Mouse (Mus musculus) kidney, embryonic 15.5 days (tissue): ENCODE measurements around the gene Prss16. TPM values are rescaled to one million over a fixed set of nuclear protein-coding genes. Genes with fewer than 3 reads are reported as not detected.
A peak's percentile ranks its signal among the peaks of the same experiment; 100 is the strongest.

ENCODE experiments used
- ATAC-seq: fragments of 200-750 bp; cut with Nextera tagmentation; replicated peaks from 2 replicates; pipeline ENCODE4 v1.8.0; 2017; ENCODE audit warnings: moderate TSS enrichment; ENCODE audit not compliant: low FRiP score
- H3K27ac ChIP-seq: fragments of 300-500 bp; sonication (generic); 2 replicates; pipeline ENCODE4 v1.5.1; 2015; ENCODE audit warnings: mild to moderate bottlenecking, inconsistent platforms
- H3K27me3 ChIP-seq: fragments of 300-500 bp; sonication (generic); 2 replicates; pipeline ENCODE4 v1.6.1; 2015; ENCODE audit warnings: inconsistent platforms
- H3K36me3 ChIP-seq: fragments of 300-500 bp; sonication (generic); 2 replicates; pipeline ENCODE4 v1.6.1; 2015; ENCODE audit warnings: inconsistent platforms
- H3K4me1 ChIP-seq: fragments of 300-500 bp; sonication (generic); 2 replicates; pipeline ENCODE4 v1.6.1; 2015; ENCODE audit warnings: inconsistent platforms
- H3K4me2 ChIP-seq: fragments of 300-500 bp; sonication (generic); 2 replicates; pipeline ENCODE4 v1.6.1; 2015; ENCODE audit warnings: moderate library complexity, mild to moderate bottlenecking, inconsistent platforms
- H3K4me3 ChIP-seq: fragments of 300-500 bp; sonication (generic); replicated peaks from 2 replicates; pipeline ENCODE4 v1.5.1; 2015; ENCODE audit warnings: mild to moderate bottlenecking, inconsistent platforms
- H3K9ac ChIP-seq: fragments of 300-500 bp; sonication (generic); 2 replicates; pipeline ENCODE4 v1.6.1; 2015; ENCODE audit warnings: mild to moderate bottlenecking, inconsistent platforms
- H3K9me3 ChIP-seq: fragments of 300-500 bp; sonication (generic); replicated peaks from 2 replicates; pipeline ENCODE4 v1.6.1; 2016; ENCODE audit warnings: inconsistent platforms
- WGBS: fragments of 180-500 bp; shearing (Covaris S2); methylation state at CpG from one replicate; pipeline ENCODE4 v1.1.7; 2015; ENCODE audit warnings: mixed read lengths; 5-methylcytosine and 5-hydroxymethylcytosine counted together
- polyA plus RNA-seq: library from polyadenylated mRNA; unstranded; fragments of >200 nt; fragmentation: Nextera tagmentation; extraction: Ambion mirVana; gene quantifications from 2 replicates; pipeline ENCODE4 v1.2.1, GENCODE M21; 2015

Gene Prss16
- polyA plus RNA-seq, 1 experiment from 2014 or later: 0.14 TPM

DNA sequence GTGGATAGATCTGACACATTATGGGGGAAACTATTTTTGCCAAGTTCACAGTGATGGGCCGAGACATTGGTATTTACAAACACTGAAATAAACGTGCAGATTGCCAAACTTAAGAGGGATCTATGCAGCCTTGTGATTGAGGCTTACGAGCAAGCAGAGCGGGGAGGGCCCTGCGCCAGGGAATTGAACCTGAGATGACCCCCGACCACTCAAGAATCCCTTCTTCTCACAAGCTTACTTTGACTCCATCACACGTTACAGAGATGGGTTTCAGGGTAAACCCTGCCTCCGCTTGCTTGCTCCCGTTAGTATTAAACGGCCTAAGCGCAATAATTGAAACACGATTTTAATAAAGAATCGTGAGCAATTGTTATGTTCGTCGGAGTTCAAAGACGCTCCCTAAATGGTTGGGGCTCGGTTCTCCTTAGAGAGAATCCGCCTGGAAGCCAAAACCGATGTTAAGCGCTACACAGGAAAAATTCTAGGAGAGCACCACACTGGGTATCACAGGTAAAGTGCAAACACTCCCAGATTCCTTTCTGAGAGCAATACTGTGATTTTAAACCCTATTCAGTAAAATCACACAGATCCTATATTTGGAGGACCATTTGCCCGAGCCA lies 12.2 kb downstream of the Prss16 start:
- H3K4me1 ChIP-seq: peaks cover 25% of the 10 kb centered on the region
- 2% methylated on average over 21 of the region's 21 CpGs for WGBS
- H3K27ac ChIP-seq: no peak overlapping the region
- H3K4me2 ChIP-seq: peak overlapping the region; percentile 62
- peaks cover 91% of the 10 kb centered on the region for H3K27me3 ChIP-seq
- no peaks in the 10 kb centered on the region for H3K9me3 ChIP-seq
- no peak overlapping the region for H3K9ac ChIP-seq
- no peaks in the 10 kb centered on the region for H3K36me3 ChIP-seq
- H3K4me3 ChIP-seq: peak overlapping the region; percentile 31
- no peak for ATAC-seq

DNA sequence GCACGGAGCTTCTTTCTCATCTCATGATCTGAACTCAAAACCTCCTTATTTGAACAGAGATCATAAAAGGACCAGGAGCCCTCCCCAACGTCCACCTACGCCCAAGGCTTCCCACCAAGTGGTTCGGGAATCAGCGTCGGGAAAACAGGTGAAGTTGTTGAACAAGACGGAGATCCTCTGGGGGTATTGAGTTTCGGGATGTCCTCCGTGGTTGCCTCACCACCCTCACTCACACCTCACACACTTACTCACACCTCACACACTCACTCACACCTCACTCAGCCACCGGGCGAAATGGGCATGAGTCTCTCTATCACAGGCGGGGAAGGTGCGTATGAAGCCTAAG lies 12.7 kb downstream of the Prss16 start:
- no peak overlapping the region for H3K9ac ChIP-seq
- no peaks in the 10 kb centered on the region for H3K36me3 ChIP-seq
- H3K4me1 ChIP-seq: peaks cover 25% of the 10 kb centered on the region
- H3K27me3 ChIP-seq: peaks cover 88% of the 10 kb centered on the region
- 1% methylated on average over 13 of the region's 13 CpGs for WGBS
- H3K4me2 ChIP-seq: peak overlapping the region; percentile 62
- H3K4me3 ChIP-seq: peak overlapping the region; percentile 31
- H3K9me3 ChIP-seq: no peaks in the 10 kb centered on the region
- no peak for ATAC-seq
- no peak overlapping the region for H3K27ac ChIP-seq

DNA sequence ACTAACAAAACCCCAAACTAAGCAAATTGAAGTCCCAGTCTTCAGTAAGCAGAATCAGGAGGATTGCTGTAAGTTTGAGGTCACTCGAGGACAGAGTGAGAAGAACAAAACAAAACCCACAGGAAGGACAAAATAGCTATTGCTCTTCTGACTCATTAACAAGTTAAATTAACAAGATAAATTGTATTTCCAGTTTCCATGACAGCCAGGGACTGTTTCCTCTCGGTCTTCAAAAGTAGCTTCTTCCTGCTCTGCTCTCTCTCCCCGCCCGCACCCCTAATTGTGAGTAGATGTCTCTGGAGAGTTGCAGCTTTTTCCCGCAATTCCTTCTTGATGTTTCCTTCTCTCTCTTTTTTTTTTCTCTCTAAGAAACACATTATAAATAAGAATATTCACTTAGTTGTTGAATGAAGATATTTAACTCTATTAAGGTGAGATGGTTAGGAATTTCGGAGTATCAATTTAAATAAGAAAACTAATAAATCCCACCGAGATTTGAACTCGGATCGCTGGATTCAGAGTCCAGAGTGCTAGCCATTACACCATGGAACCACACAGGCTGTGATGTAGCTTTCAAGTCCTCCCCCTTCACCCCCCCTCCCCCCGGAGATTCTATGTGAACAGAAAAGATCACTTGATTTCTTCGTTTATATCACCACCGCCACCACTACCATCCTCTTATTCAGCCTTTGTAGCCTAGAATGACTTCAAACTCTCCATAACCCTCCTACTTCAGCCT lies 13.3 kb downstream of the Prss16 start:
- H3K4me3 ChIP-seq: peak overlapping the region; percentile 41
- H3K4me2 ChIP-seq: peak overlapping the region; percentile 62
- no peak overlapping the region for H3K27ac ChIP-seq
- no peaks in the 10 kb centered on the region for H3K36me3 ChIP-seq
- no peak for ATAC-seq
- H3K27me3 ChIP-seq: peaks cover 88% of the 10 kb centered on the region
- no peak overlapping the region for H3K9ac ChIP-seq
- H3K9me3 ChIP-seq: no peaks in the 10 kb centered on the region
- peaks cover 25% of the 10 kb centered on the region for H3K4me1 ChIP-seq
- WGBS: 3% methylated on average over 12 of the region's 12 CpGs

DNA sequence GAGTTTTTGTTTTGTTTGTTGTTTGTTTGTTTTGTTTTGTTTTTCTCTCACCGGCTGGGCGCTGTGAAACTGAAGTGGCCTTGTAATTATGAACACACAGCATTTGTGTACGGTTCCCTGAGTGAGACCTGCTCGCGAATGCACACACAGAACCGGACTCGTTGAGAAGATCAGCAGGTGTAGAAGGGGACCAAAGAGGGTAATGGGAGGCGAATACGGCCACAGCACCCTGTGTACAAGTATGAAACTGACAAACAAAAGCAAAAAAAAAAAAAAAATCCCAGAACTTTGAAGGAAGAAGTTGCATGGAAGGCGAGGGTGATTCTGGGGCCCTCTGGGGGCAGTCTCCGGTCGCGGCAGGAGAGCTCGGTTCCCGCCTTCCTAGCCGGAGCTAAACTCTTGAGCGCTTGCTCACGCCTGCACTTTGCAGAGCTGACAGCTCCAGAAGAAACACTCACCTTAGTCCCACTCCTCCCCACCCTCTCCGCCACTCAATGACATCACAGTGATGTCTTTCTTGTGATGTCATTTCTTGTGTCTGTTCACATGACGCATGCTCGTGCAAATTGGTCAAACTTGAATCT lies 14.1 kb downstream of the Prss16 start:
- peak overlapping the region; percentile 41 for H3K4me3 ChIP-seq
- no peaks in the 10 kb centered on the region for H3K9me3 ChIP-seq
- no peak overlapping the region for H3K27ac ChIP-seq
- no peaks in the 10 kb centered on the region for H3K36me3 ChIP-seq
- 0 out of 2 replicates have a peak, but pooled peaks have one; percentile 66 for ATAC-seq
- peaks cover 83% of the 10 kb centered on the region for H3K27me3 ChIP-seq
- H3K4me1 ChIP-seq: peaks cover 25% of the 10 kb centered on the region
- peak overlapping the region; percentile 62 for H3K4me2 ChIP-seq
- WGBS: under 1% methylated on average over 21 of the region's 21 CpGs
- no peak overlapping the region for H3K9ac ChIP-seq

DNA sequence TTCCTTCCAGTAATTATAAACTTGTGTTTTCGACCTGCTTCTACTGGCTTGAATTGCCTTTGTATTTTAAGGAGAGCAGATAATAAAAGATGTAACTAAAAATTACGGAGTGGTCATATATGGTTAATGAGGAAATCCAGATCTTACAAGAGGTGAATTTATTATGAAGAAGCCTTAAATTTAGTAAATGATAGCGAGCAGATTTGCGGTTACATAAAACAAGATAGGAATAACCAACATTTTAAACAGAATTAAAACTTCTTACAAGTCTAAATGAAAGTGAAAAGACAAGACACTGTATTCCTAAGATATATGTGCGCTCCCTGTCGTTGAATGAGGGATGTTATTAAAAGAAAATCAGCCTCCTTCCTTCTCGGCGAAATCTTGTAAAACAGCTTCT lies 14.6 kb downstream of the Prss16 start:
- H3K9me3 ChIP-seq: no peaks in the 10 kb centered on the region
- no peak overlapping the region for H3K27ac ChIP-seq
- peak overlapping the region; percentile 62 for H3K4me2 ChIP-seq
- H3K4me1 ChIP-seq: peaks cover 25% of the 10 kb centered on the region
- no peaks in the 10 kb centered on the region for H3K36me3 ChIP-seq
- peak overlapping the region; percentile 41 for H3K4me3 ChIP-seq
- peaks cover 78% of the 10 kb centered on the region for H3K27me3 ChIP-seq
- no peak overlapping the region for H3K9ac ChIP-seq
- whole genome bisulfite sequencing: 6% methylated on average over 8 of the region's 8 CpGs
- no peak for ATAC-seq

DNA sequence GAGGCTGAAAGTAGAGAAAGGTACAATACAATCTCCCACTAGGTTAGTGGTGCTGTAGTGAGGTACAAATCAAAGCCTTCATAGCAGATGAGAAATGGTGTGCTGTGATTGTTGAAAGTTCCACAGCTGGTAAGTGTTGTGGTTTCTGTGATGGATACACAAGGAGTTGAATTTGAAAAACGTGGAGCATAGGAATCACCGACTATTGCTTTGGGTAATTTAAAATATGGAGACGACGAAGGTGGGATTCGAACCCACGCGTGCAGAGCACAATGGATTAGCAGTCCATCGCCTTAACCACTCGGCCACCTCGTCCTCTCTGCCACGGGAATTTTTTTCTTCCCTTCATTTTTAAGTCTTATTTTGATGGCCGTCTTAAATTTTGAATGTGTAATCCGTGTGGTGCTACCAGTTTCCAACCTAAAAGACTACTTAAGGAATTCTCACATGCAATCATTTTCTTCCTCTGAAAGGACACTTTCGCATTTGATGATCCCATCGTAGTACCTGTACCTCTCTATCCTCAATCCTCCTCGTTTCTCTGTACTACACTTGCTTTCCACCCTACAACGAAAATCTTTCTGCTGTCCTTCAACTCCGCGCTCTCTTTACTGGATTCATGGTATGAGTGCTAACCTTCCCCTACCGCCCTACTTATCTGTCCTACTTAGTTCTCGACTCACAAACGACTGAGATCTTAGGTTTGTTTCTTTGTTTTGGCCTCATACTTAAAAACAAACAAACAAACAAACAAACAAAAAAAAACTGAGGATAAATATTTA lies 15.4 kb downstream of the Prss16 start:
- WGBS: 2% methylated on average over 22 of the region's 22 CpGs
- ATAC-seq: no peak
- H3K27me3 ChIP-seq: peaks cover 70% of the 10 kb centered on the region
- peak overlapping the region; percentile 22 for H3K4me3 ChIP-seq
- H3K27ac ChIP-seq: no peak overlapping the region
- H3K4me2 ChIP-seq: peak overlapping the region; percentile 34
- H3K9me3 ChIP-seq: no peaks in the 10 kb centered on the region
- H3K36me3 ChIP-seq: no peaks in the 10 kb centered on the region
- H3K4me1 ChIP-seq: peaks cover 25% of the 10 kb centered on the region
- no peak overlapping the region for H3K9ac ChIP-seq

DNA sequence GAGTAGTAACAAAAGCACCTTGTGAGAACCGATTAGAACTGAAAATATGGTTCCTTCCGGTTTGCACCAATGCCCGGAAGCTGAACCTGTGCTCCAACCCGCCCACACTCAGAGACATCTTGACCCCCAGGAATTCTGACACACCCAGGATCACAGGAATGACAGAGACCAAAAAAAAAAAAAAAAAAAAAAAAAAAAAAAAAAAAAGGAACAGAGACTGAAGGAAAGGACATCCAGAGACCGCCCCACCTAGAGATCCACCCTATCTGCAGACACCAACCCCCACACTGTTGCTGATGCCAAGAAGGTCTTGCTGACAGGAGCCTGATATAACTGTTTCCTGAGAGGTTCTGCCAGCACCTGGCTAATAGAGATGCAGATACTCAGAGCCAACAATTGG lies 17.0 kb downstream of the Prss16 start:
- Histone ChIP-seq H3K9me3 (no peaks in the 10 kb centered on the region), H3K4me2 (no peak overlapping the region), H3K27ac (no peak overlapping the region), H3K27me3 (peaks cover 60% of the 10 kb centered on the region), H3K9ac (no peak overlapping the region), H3K4me3 (no peak overlapping the region), H3K36me3 (no peaks in the 10 kb centered on the region), H3K4me1 (peaks cover 25% of the 10 kb centered on the region)
- 81% methylated on average over 5 of the region's 5 CpGs for whole genome bisulfite sequencing
- no peak for ATAC-seq

DNA sequence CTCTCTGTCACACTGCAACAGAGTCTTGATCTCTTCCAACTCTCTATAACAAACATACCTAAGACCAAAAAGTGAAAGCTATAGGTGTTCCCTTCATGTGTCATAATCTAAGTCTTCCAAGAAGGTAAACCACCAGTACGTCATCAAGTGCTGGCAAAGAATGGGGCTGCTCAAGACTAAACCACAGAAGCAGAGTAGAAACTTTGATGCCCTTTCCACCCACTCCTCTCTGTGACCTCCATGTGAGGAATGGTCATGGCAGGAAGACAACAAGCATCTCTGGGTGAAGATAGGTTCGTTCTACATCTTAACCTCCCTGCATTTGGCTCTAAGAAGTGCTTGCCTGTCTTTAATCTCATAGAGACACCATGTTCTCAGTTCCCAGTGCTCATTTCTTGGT lies 25.1 kb downstream of the Prss16 start:
- Histone ChIP-seq H3K9me3 (no peaks in the 10 kb centered on the region), H3K27me3 (peaks cover 81% of the 10 kb centered on the region)
- WGBS: 85% methylated on average over 2 of the region's 2 CpGs

DNA sequence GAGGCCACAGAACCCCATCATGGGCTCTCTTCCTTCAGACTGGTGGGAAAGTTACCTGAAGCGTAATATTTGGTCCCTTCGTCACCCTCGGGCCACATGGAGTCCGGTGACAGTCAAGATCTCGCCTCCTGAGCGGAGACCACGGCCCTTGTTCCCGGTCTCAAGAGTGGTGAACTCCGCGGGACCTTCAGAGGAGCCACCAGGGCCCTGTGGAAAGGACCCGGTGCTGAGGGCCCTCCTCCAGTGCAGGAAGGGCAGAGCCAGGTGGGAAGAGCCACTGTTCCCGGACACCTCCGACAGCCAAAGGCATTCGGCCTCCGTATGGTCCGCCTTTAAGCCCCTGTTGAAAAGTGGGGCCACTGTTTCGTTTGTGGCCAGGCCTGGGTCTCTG lies 27.7 kb downstream of the Prss16 start:
- H3K9ac ChIP-seq: peak overlapping the region; percentile 67
- H3K4me2 ChIP-seq: peak overlapping the region; percentile 95
- H3K9me3 ChIP-seq: no peaks in the 10 kb centered on the region
- WGBS: 5% methylated on average over 17 of the region's 17 CpGs
- H3K27ac ChIP-seq: no peak overlapping the region
- H3K4me1 ChIP-seq: peaks cover 14% of the 10 kb centered on the region
- no peaks in the 10 kb centered on the region for H3K36me3 ChIP-seq
- H3K4me3 ChIP-seq: peak overlapping the region; percentile 63
- ATAC-seq: peak; percentile 60
- peaks cover 74% of the 10 kb centered on the region for H3K27me3 ChIP-seq

More for the DNA sequence above, 25.1 kb downstream of the Prss16 start:
- Histone ChIP-seq H3K4me3 (no peak overlapping the region), H3K36me3 (no peaks in the 10 kb centered on the region), H3K4me1 (peaks cover 14% of the 10 kb centered on the region), H3K9ac (no peak overlapping the region), H3K27ac (no peak overlapping the region), H3K4me2 (no peak overlapping the region)
- ATAC-seq: no peak

DNA sequence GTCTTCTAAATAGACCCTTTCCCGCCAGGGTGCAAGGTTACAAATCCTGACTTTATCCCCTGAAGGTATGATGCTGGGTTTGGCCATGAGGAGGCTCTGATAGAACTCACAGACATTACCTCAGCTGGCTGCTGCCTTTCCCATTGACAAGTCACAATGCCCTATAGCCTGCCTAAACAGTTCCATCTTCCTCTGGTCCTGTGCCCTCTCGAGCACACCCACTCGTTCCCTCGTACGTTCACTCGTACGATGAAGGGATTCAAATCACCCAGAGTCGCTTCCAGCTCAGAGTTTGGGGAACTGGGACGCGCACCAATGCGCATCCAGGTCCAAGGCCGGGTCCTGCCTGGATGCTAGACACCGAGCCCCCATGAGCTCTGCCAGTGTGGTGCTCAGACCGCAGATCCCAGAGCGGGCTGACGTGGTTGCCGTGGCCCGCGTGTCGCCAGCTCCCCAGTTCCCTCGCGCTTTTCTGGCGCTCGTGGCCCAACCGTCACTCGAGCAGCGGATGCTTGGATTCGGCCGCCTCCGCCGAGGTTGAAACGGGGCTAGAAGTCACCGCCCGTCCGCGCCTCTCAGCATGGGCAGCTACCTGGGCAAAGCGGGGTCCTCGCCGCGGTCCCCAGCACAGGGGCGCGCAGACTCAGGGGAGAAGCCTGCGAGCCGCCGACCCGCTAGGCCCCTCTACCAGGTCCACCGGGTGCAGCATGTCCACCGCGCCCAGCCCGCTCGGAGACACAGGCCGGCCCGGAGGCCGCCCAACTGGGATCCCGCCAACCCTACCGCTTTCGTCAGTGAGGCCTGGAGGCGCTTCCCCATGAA lies 28.4 kb downstream of the Prss16 start, which contains the start of gene Pom121l2:
Gene Pom121l2, plus strand, starts transcription at position 214 of the 822 bp plus-strand sequence.
- Histone ChIP-seq H3K36me3 (no peaks in the 10 kb centered on the region), H3K9ac (peak within 1 kb of the TSS; percentile 67), H3K27ac (no peak within 1 kb of the TSS), H3K4me2 (peak within 1 kb of the TSS; percentile 95), H3K27me3 (peaks cover 71% of the 10 kb centered on the region), H3K4me3 (peak within 1 kb of the TSS; percentile 63), H3K9me3 (no peaks in the 10 kb centered on the region), H3K4me1 (peaks cover 14% of the 10 kb centered on the region)
- WGBS: under 1% methylated on average over 58 of the region's 58 CpGs
- ATAC-seq: peak; percentile 65
